Mouse (Mus musculus): ENCODE data around the gene Gria3.

Gene Gria3

GRCm38 (mm10) chrX:41578797-41579196 is 178.1 kb downstream of the Gria3 start:
- DNase-seq = no peak

- no peak for DNase-seq
Measured at GRCm38 (mm10) chrX:41587692-41588091, 187.0 kb downstream of the Gria3 start.

DNA sequence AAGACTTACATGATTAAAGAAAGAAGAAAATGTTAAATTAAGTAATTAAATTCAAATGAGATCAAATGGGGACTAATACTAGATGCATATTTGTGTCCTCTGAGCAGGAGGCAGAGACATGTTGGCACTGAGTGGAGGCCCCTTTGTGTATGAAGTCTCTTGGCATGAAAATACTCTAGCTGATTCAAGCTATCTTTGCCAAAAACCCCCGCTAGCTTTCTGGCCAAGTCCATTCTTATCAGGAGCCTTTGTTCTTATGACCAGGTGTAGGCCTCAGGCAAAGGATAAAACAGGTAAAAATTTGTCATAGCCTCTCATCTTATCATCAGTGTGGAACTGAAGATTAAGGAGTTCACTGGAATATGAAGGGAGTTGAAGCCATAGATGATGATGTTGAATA is 206.5 kb downstream of the Gria3 start:
- no peak for DNase-seq

DNA sequence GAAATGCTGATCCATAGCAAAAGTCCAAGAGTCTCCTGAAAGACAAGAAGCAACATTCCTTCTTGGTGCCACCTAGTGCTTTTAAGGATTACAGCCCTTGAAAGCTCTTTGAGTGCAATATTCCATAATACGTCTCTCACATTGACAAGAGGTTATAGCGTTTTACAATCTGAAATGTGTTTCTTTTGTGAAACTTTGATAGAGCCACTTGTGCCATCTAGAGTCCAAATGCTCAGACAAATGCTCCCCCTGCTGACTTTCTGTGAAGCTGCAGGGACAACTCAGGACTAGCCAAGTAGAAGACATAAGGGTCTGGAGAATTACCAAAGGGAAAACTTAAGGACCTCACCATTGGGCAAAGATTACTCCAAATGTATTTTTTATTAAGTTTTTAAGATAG is 214.3 kb downstream of the Gria3 start:
- DNase-seq = no peak

- no peak for DNase-seq
Measured at GRCm38 (mm10) chrX:41616928-41617327, 216.3 kb downstream of the Gria3 start.

- no peak for DNase-seq
Measured at GRCm38 (mm10) chrX:41618396-41618795, 217.7 kb downstream of the Gria3 start.

GRCm38 (mm10) chrX:41633576-41633975 is 232.9 kb downstream of the Gria3 start:
- no peak for DNase-seq

- DNase-seq = no peak
Measured at GRCm38 (mm10) chrX:41644954-41645353, 244.3 kb downstream of the Gria3 start.

- DNase-seq = no peak
Measured at GRCm38 (mm10) chrX:41657791-41658190, 257.1 kb downstream of the Gria3 start.

- DNase-seq = no peak
Measured at GRCm38 (mm10) chrX:41688869-41689268, 288.2 kb downstream of the Gria3 start.

- no peak for DNase-seq
Measured at GRCm38 (mm10) chrX:41692076-41692475, 291.4 kb downstream of the Gria3 start.
